8 mouse cellular contexts compared by ENCODE assay signal in genomic region chr2:170193850-170194249, GRCm38 (mm10). TPM values are rescaled to one million over a fixed set of nuclear protein-coding genes. Genes with fewer than 3 reads are reported as not detected.
DNase-seq lines count a peak whose midpoint lies in the region; ATAC-seq and TF ChIP-seq lines count a peak whose summit lies in the region.

No protein-coding gene starts in this region.

- no peak overlapping the region for H3K27ac ChIP-seq in gastrocnemius, adult 2 months
- peak overlapping the region; percentile 88 for H3K27ac ChIP-seq in forebrain, embryonic 12.5 days
- peak overlapping the region; percentile 75 for H3K27ac ChIP-seq in liver, embryonic 15.5 days (replicated peaks)

- no peaks in the 10 kb centered on the region for H3K9me3 ChIP-seq in forebrain, embryonic 12.5 days
- no peaks in the 10 kb centered on the region for H3K9me3 ChIP-seq in liver, embryonic 15.5 days (replicated peaks)

- ATAC-seq in forebrain, embryonic 12.5 days (ENCODE audit: low FRiP score) = 0 out of 2 replicates have a peak, but pooled peaks have one; percentile 37
- ATAC-seq in liver, embryonic 15.5 days (ENCODE audit: insufficient read depth) = no peak

- H3K9ac ChIP-seq in forebrain, embryonic 12.5 days = peak overlapping the region; percentile 36
- no peak overlapping the region for H3K9ac ChIP-seq in liver, embryonic 15.5 days

- intact Hi-C loops in gastrocnemius, adult 2 months (cut with DNase I) = no loop called here

- 13% methylated on average over 6 of the region's 6 CpGs for WGBS in forebrain, embryonic 12.5 days
- 29% methylated on average over 6 of the region's 6 CpGs for WGBS in liver, embryonic 15.5 days (ENCODE audit: insufficient replicate concordance)

- H3K4me2 ChIP-seq in forebrain, embryonic 12.5 days = peak overlapping the region; percentile 49
- peak overlapping the region; percentile 65 for H3K4me2 ChIP-seq in liver, embryonic 15.5 days

- H3K4me1 ChIP-seq in forebrain, embryonic 12.5 days = peaks cover 18% of the 10 kb centered on the region
- H3K4me1 ChIP-seq in liver, embryonic 15.5 days (replicated peaks) = peaks cover 27% of the 10 kb centered on the region

- no peak for DNase-seq in gastrocnemius, adult 2 months
- DNase-seq in gastrocnemius, postnatal 10 days = no peak
- DNase-seq in 416B (ENCODE audit: low read depth) = peak; percentile 79
- no peak for DNase-seq in testis, postnatal 14 days (ENCODE audit: low spot score)
- no peak for DNase-seq in retina, postnatal 1 day
- DNase-seq in thymus, adult 18-20 months = no peak

- no peaks in the 10 kb centered on the region for H3K27me3 ChIP-seq in forebrain, embryonic 12.5 days
- H3K27me3 ChIP-seq in liver, embryonic 15.5 days = no peaks in the 10 kb centered on the region

- no peak for TF ChIP-seq CTCF in gastrocnemius, adult 2 months (IDR thresholded peaks at IDR 0.05)

- H3K4me3 ChIP-seq in gastrocnemius, adult 2 months = peak overlapping the region; percentile 43
- peak overlapping the region; percentile 27 for H3K4me3 ChIP-seq in forebrain, embryonic 12.5 days (replicated peaks)
- H3K4me3 ChIP-seq in liver, embryonic 15.5 days (replicated peaks) = peak overlapping the region; percentile 36; the same call in 1 of the 2 replicates

- H3K36me3 ChIP-seq in forebrain, embryonic 12.5 days (replicated peaks) = no peaks in the 10 kb centered on the region
- H3K36me3 ChIP-seq in liver, embryonic 15.5 days (replicated peaks) = no peaks in the 10 kb centered on the region

RNA-seq across cellular contexts. Expression of gene Zfp217, which starts 45.9 kb away (rescaled TPM):
- 1 to 10 TPM; 5.6 to 8.1 TPM for total RNA-seq in gastrocnemius, adult 2 months (2021)
- total RNA-seq in gastrocnemius, postnatal 10 days (2021) = 10 to 100 TPM; 10.0 to 12.5 TPM
- polyA plus RNA-seq in forebrain, embryonic 12.5 days (2016; fragmentation: Nextera tagmentation; extraction: Ambion mirVana) = 3.6 and 4.5 TPM in 2 replicates
- polyA plus RNA-seq in liver, embryonic 15.5 days (2015; fragmentation: Nextera tagmentation; extraction: Ambion mirVana) = 3.4 and 4.7 TPM in 2 replicates
